Mouse (Mus musculus): Measurements from ENCODE around the gene 1700015F17Rik. TPM values are rescaled to one million over a fixed set of nuclear protein-coding genes. Genes with fewer than 3 reads are reported as not detected.

1700015F17Rik gene
- total and polyA plus RNA-seq, 3 experiments: not detected

- TF ChIP-seq JUND (conservative IDR thresholded peaks at IDR 0.05; ENCODE audit: low read depth, low read length): no peak
Observed at GRCm38 (mm10) chr5:5414835-5415234, 64.1 kb downstream of the 1700015F17Rik start (continued).

- Histone ChIP-seq H3K27ac (ENCODE audit: insufficient read depth, low read depth) (no peak overlapping the region), H3K4me3 (replicated peaks in 1 of 3; ENCODE audit: low read depth in 2 of 3, low read length in 2 of 3, poor library complexity in 1 of 3) (no peak overlapping the region), H3K4me1 (ENCODE audit: control insufficient read depth in 1 of 2, insufficient read depth in 2 of 2) (peaks cover 5 to 24% of the 10 kb centered on the region in 2 experiments), H3K36me3 (replicated peaks in 1 of 2; ENCODE audit: control insufficient read depth in 1 of 2, insufficient read depth in 1 of 2, low read length in 1 of 2) (peaks cover 2 to 4% of the 10 kb centered on the region in 2 experiments), H3K9me3 (replicated peaks; ENCODE audit: low read length) (no peaks in the 10 kb centered on the region), H3K79me2 (replicated peaks; ENCODE audit: control insufficient read depth, extremely low read depth, insufficient read depth, poor library complexity, severe bottlenecking) (no peaks in the 10 kb centered on the region), H3K9ac (ENCODE audit: insufficient read depth, low read depth) (no peak overlapping the region), H3K4me2 (ENCODE audit: insufficient read depth, low read depth, poor library complexity, severe bottlenecking) (no peak overlapping the region), H3K27me3 (replicated peaks) (no peaks in the 10 kb centered on the region)
- in situ Hi-C loops (cut with MboI; ENCODE audit: low pct_ligation_motif_present, low pct_unique_long_range_greater_than_20kb, low sequenced_read_pairs): no loop called here
- dilution Hi-C loops (cut with MboI; ENCODE audit: extremely low pct_ligation_motif_present, extremely low pct_unique_long_range_greater_than_20kb, low sequenced_read_pairs): no loop called here
- no peak for TF ChIP-seq JUND (conservative IDR thresholded peaks at IDR 0.05; ENCODE audit: low read depth, low read length)
- no peak for TF ChIP-seq GABPA (IDR thresholded peaks at IDR 0.05; ENCODE audit: insufficient replicate concordance, low read depth, low read length)
- TF ChIP-seq POLR2AphosphoS2 (IDR thresholded peaks at IDR 0.05; ENCODE audit: low read depth, low read length): no peak
- TF ChIP-seq NRF1 (IDR thresholded peaks at IDR 0.05; ENCODE audit: low read depth, low read length): no peak
- no peak for TF ChIP-seq ZC3H11A (IDR thresholded peaks at IDR 0.05; ENCODE audit: low read depth, low read length)
- no peak for TF ChIP-seq MAFK (IDR thresholded peaks at IDR 0.05; ENCODE audit: insufficient replicate concordance, low read length)
- no peak for TF ChIP-seq EP300 (IDR thresholded peaks at IDR 0.05; ENCODE audit: low read length)
- TF ChIP-seq ELF1 (IDR thresholded peaks at IDR 0.05; ENCODE audit: low read depth, low read length): no peak
- no peak for TF ChIP-seq JUN (IDR thresholded peaks at IDR 0.05; ENCODE audit: insufficient read depth, low read depth, low read length)
- TF ChIP-seq CHD2 (IDR thresholded peaks at IDR 0.05; ENCODE audit: low read length): no peak
- no peak for TF ChIP-seq KAT2A (IDR thresholded peaks at IDR 0.05; ENCODE audit: insufficient replicate concordance, low read length)
- TF ChIP-seq SIN3A (IDR thresholded peaks at IDR 0.05; ENCODE audit: low read length): no peak
- TF ChIP-seq RCOR1 (conservative IDR thresholded peaks at IDR 0.05; ENCODE audit: low read depth, low read length): no peak
- TF ChIP-seq USF2 (conservative IDR thresholded peaks at IDR 0.05; ENCODE audit: low read depth, low read length): no peak
- no peak for DNase-seq (ENCODE audit: extremely low read depth)
Observed at GRCm38 (mm10) chr5:5411886-5412285, 67.1 kb downstream of the 1700015F17Rik start.

GRCm38 (mm10) chr5:5401986-5402385, 77.0 kb downstream of the 1700015F17Rik start:
- in situ Hi-C loops (cut with MboI; ENCODE audit: low pct_ligation_motif_present, low pct_unique_long_range_greater_than_20kb, low sequenced_read_pairs) (no loop called here), dilution Hi-C loops (cut with MboI; ENCODE audit: extremely low pct_ligation_motif_present, extremely low pct_unique_long_range_greater_than_20kb, low sequenced_read_pairs) (no loop called here)
- no peaks in the 10 kb centered on the region for H3K27me3 ChIP-seq (replicated peaks)
- H3K36me3 ChIP-seq (replicated peaks in 1 of 2; ENCODE audit: control insufficient read depth in 1 of 2, insufficient read depth in 1 of 2, low read length in 1 of 2): no peaks in the 10 kb centered on the region
- no peak for TF ChIP-seq EP300 (IDR thresholded peaks at IDR 0.05; ENCODE audit: low read length)
- H3K9me3 ChIP-seq (replicated peaks; ENCODE audit: low read length): no peaks in the 10 kb centered on the region
- no peaks in the 10 kb centered on the region for H3K4me1 ChIP-seq (ENCODE audit: control insufficient read depth in 1 of 2, insufficient read depth in 2 of 2)
- no peak overlapping the region for H3K27ac ChIP-seq (ENCODE audit: insufficient read depth, low read depth)
- H3K4me2 ChIP-seq (ENCODE audit: insufficient read depth, low read depth, poor library complexity, severe bottlenecking): no peak overlapping the region
- DNase-seq (ENCODE audit: extremely low read depth): no peak
- H3K79me2 ChIP-seq (replicated peaks; ENCODE audit: control insufficient read depth, extremely low read depth, insufficient read depth, poor library complexity, severe bottlenecking): no peaks in the 10 kb centered on the region
- H3K9ac ChIP-seq (ENCODE audit: insufficient read depth, low read depth): no peak overlapping the region
- H3K4me3 ChIP-seq (replicated peaks in 1 of 3; ENCODE audit: low read depth in 2 of 3, low read length in 2 of 3, poor library complexity in 1 of 3): no peak overlapping the region
